Mouse (Mus musculus): ENCODE measurements at regions not wholly inside any gene's neighbourhood (a gene's known extent, or its start where the extent isn't known, plus 50 kb on each side); places are given as distances from the start of the nearest gene placed in this dataset.

GRCm38 (mm10) chr1:13427501-13428207 lies 2013.7 kb downstream of the A830018L16Rik start:
- TF ChIP-seq TAL1 (IDR thresholded peaks at IDR 0.05; ENCODE audit: low read length) (no peak), GATA1 (IDR thresholded peaks at IDR 0.05; ENCODE audit: low read length) (no peak)
